Mouse (Mus musculus): ENCODE measurements around the gene Fam129b. TPM values are rescaled to one million over a fixed set of nuclear protein-coding genes. Genes with fewer than 3 reads are reported as not detected.
A peak's percentile ranks its signal among the peaks of the same experiment; 100 is the strongest.

Fam129b gene
- polyA plus RNA-seq, 1 experiment from 2014 or later = 13.8 TPM

- no peak overlapping the region for H3K4me2 ChIP-seq (ENCODE audit: low read length)
- H3K4me1 ChIP-seq (ENCODE audit: control insufficient read depth, insufficient read depth, low read length) = no peaks in the 10 kb centered on the region; the same call in 1 of the 2 replicates
- 49% methylated on average over 5 of the region's 5 CpGs for WGBS
- no peak for ATAC-seq
- H3K9me3 ChIP-seq (replicated peaks; ENCODE audit: control insufficient read depth, low read length) = no peaks in the 10 kb centered on the region
- 0 out of 2 replicates have a peak, but pooled peaks cover 2% of the 10 kb centered on the region for H3K27me3 ChIP-seq (replicated peaks; ENCODE audit: control insufficient read depth, insufficient read depth, low read length)
- no peak for DNase-seq (ENCODE audit: low spot score)
- no peak overlapping the region for H3K9ac ChIP-seq (ENCODE audit: low read length)
- H3K27ac ChIP-seq (ENCODE audit: low read depth, low read length) = no peak overlapping the region
- H3K4me3 ChIP-seq (ENCODE audit: low read depth, low read length) = no peak overlapping the region
- no peaks in the 10 kb centered on the region for H3K36me3 ChIP-seq (ENCODE audit: control insufficient read depth, insufficient read depth, low read length)
Measured at GRCm38 (mm10) chr2:32855790-32856465, 20.0 kb upstream of the Fam129b start.

GRCm38 (mm10) chr2:32857584-32857983 is 18.3 kb upstream of the Fam129b start:
- Histone ChIP-seq H3K4me2 (ENCODE audit: low read length) (no peak overlapping the region), H3K4me1 (ENCODE audit: control insufficient read depth, insufficient read depth, low read length) (no peaks in the 10 kb centered on the region), H3K27me3 (replicated peaks; ENCODE audit: control insufficient read depth, insufficient read depth, low read length) (no peaks in the 10 kb centered on the region), H3K4me3 (ENCODE audit: low read depth, low read length) (no peak overlapping the region), H3K9ac (ENCODE audit: low read length) (no peak overlapping the region), H3K36me3 (ENCODE audit: control insufficient read depth, insufficient read depth, low read length) (no peaks in the 10 kb centered on the region), H3K9me3 (replicated peaks; ENCODE audit: control insufficient read depth, low read length) (no peaks in the 10 kb centered on the region), H3K27ac (ENCODE audit: low read depth, low read length) (no peak overlapping the region)
- WGBS = 1% methylated on average over 7 of the region's 7 CpGs
- ATAC-seq (peak; percentile 59; the same call in 1 of the 2 replicates), DNase-seq (ENCODE audit: low spot score) (peak; percentile 91)

GRCm38 (mm10) chr2:32859010-32859621 is 16.8 kb upstream of the Fam129b start:
- ATAC-seq (peak; percentile 70), DNase-seq (ENCODE audit: low spot score) (peak; percentile 68)
- Histone ChIP-seq H3K27ac (ENCODE audit: low read depth, low read length) (no peak overlapping the region), H3K4me3 (ENCODE audit: low read depth, low read length) (no peak overlapping the region), H3K4me2 (ENCODE audit: low read length) (no peak overlapping the region), H3K9me3 (replicated peaks; ENCODE audit: control insufficient read depth, low read length) (no peaks in the 10 kb centered on the region), H3K4me1 (ENCODE audit: control insufficient read depth, insufficient read depth, low read length) (no peaks in the 10 kb centered on the region), H3K9ac (ENCODE audit: low read length) (no peak overlapping the region), H3K36me3 (ENCODE audit: control insufficient read depth, insufficient read depth, low read length) (no peaks in the 10 kb centered on the region), H3K27me3 (replicated peaks; ENCODE audit: control insufficient read depth, insufficient read depth, low read length) (no peaks in the 10 kb centered on the region)
- WGBS = 46% methylated on average over 10 of the region's 10 CpGs

- Histone ChIP-seq H3K9ac (ENCODE audit: low read length) (no peak overlapping the region), H3K4me2 (ENCODE audit: low read length) (no peak overlapping the region), H3K27ac (ENCODE audit: low read depth, low read length) (no peak overlapping the region), H3K4me1 (ENCODE audit: control insufficient read depth, insufficient read depth, low read length) (no peaks in the 10 kb centered on the region), H3K4me3 (ENCODE audit: low read depth, low read length) (no peak overlapping the region), H3K9me3 (replicated peaks; ENCODE audit: control insufficient read depth, low read length) (no peaks in the 10 kb centered on the region), H3K36me3 (ENCODE audit: control insufficient read depth, insufficient read depth, low read length) (no peaks in the 10 kb centered on the region), H3K27me3 (replicated peaks; ENCODE audit: control insufficient read depth, insufficient read depth, low read length) (no peaks in the 10 kb centered on the region)
- WGBS = 80% methylated on average over 5 of the region's 5 CpGs
- no peak for DNase-seq (ENCODE audit: low spot score)
- ATAC-seq = no peak
Measured at GRCm38 (mm10) chr2:32859622-32860012, 16.3 kb upstream of the Fam129b start.

- Histone ChIP-seq H3K36me3 (ENCODE audit: control insufficient read depth, insufficient read depth, low read length) (no peaks in the 10 kb centered on the region), H3K9me3 (replicated peaks; ENCODE audit: control insufficient read depth, low read length) (no peaks in the 10 kb centered on the region), H3K4me1 (ENCODE audit: control insufficient read depth, insufficient read depth, low read length) (no peaks in the 10 kb centered on the region), H3K9ac (ENCODE audit: low read length) (no peak overlapping the region), H3K27ac (ENCODE audit: low read depth, low read length) (no peak overlapping the region), H3K4me3 (ENCODE audit: low read depth, low read length) (no peak overlapping the region), H3K27me3 (replicated peaks; ENCODE audit: control insufficient read depth, insufficient read depth, low read length) (no peaks in the 10 kb centered on the region), H3K4me2 (ENCODE audit: low read length) (no peak overlapping the region)
- ATAC-seq = no peak
- 76% methylated on average over 8 of the region's 8 CpGs for WGBS
- DNase-seq (ENCODE audit: low spot score) = no peak
Measured at GRCm38 (mm10) chr2:32860799-32861198, 15.1 kb upstream of the Fam129b start.

- DNase-seq (ENCODE audit: low spot score) (no peak), ATAC-seq (no peak)
- H3K27me3 ChIP-seq (replicated peaks; ENCODE audit: control insufficient read depth, insufficient read depth, low read length) = no peaks in the 10 kb centered on the region
- H3K9me3 ChIP-seq (replicated peaks; ENCODE audit: control insufficient read depth, low read length) = no peaks in the 10 kb centered on the region
- no peaks in the 10 kb centered on the region for H3K36me3 ChIP-seq (ENCODE audit: control insufficient read depth, insufficient read depth, low read length)
- no peak overlapping the region for H3K4me3 ChIP-seq (ENCODE audit: low read depth, low read length)
- H3K27ac ChIP-seq (ENCODE audit: low read depth, low read length) = no peak overlapping the region
- WGBS = 94% methylated on average over 3 of the region's 3 CpGs
- H3K4me2 ChIP-seq (ENCODE audit: low read length) = no peak overlapping the region
- no peak overlapping the region for H3K9ac ChIP-seq (ENCODE audit: low read length)
- no peaks in the 10 kb centered on the region for H3K4me1 ChIP-seq (ENCODE audit: control insufficient read depth, insufficient read depth, low read length)
Measured at GRCm38 (mm10) chr2:32863317-32863716, 12.6 kb upstream of the Fam129b start.

- DNase-seq (ENCODE audit: low spot score) (peak; percentile 73), ATAC-seq (no peak)
- no peak overlapping the region for H3K4me3 ChIP-seq (ENCODE audit: low read depth, low read length)
- no peaks in the 10 kb centered on the region for H3K4me1 ChIP-seq (ENCODE audit: control insufficient read depth, insufficient read depth, low read length)
- no peaks in the 10 kb centered on the region for H3K9me3 ChIP-seq (replicated peaks; ENCODE audit: control insufficient read depth, low read length)
- no peaks in the 10 kb centered on the region for H3K27me3 ChIP-seq (replicated peaks; ENCODE audit: control insufficient read depth, insufficient read depth, low read length)
- no peaks in the 10 kb centered on the region for H3K36me3 ChIP-seq (ENCODE audit: control insufficient read depth, insufficient read depth, low read length)
- H3K4me2 ChIP-seq (ENCODE audit: low read length) = no peak overlapping the region
- WGBS = 65% methylated on average over 2 of the region's 2 CpGs
- no peak overlapping the region for H3K27ac ChIP-seq (ENCODE audit: low read depth, low read length)
- H3K9ac ChIP-seq (ENCODE audit: low read length) = no peak overlapping the region
Measured at GRCm38 (mm10) chr2:32864755-32865154, 11.2 kb upstream of the Fam129b start.

- H3K27ac ChIP-seq (ENCODE audit: low read depth, low read length) = no peak overlapping the region
- no peaks in the 10 kb centered on the region for H3K27me3 ChIP-seq (replicated peaks; ENCODE audit: control insufficient read depth, insufficient read depth, low read length)
- no peak for ATAC-seq
- H3K36me3 ChIP-seq (ENCODE audit: control insufficient read depth, insufficient read depth, low read length) = no peaks in the 10 kb centered on the region
- H3K9me3 ChIP-seq (replicated peaks; ENCODE audit: control insufficient read depth, low read length) = no peaks in the 10 kb centered on the region
- no peak for DNase-seq (ENCODE audit: low spot score)
- WGBS = 80% methylated on average over 4 of the region's 4 CpGs
- no peak overlapping the region for H3K4me3 ChIP-seq (ENCODE audit: low read depth, low read length)
- H3K4me2 ChIP-seq (ENCODE audit: low read length) = no peak overlapping the region
- no peak overlapping the region for H3K9ac ChIP-seq (ENCODE audit: low read length)
- no peaks in the 10 kb centered on the region for H3K4me1 ChIP-seq (ENCODE audit: control insufficient read depth, insufficient read depth, low read length)
Measured at GRCm38 (mm10) chr2:32867354-32867753, 8.6 kb upstream of the Fam129b start.

GRCm38 (mm10) chr2:32869721-32870274 is 6.1 kb upstream of the Fam129b start:
- no peak overlapping the region for H3K4me2 ChIP-seq (ENCODE audit: low read length)
- H3K27ac ChIP-seq (ENCODE audit: low read depth, low read length) = no peak overlapping the region
- DNase-seq (ENCODE audit: low spot score) (no peak), ATAC-seq (no peak)
- WGBS = 64% methylated on average over 6 of the region's 6 CpGs
- H3K36me3 ChIP-seq (ENCODE audit: control insufficient read depth, insufficient read depth, low read length) = no peaks in the 10 kb centered on the region
- no peak overlapping the region for H3K4me3 ChIP-seq (ENCODE audit: low read depth, low read length)
- H3K9ac ChIP-seq (ENCODE audit: low read length) = no peak overlapping the region
- H3K9me3 ChIP-seq (replicated peaks; ENCODE audit: control insufficient read depth, low read length) = no peaks in the 10 kb centered on the region
- H3K27me3 ChIP-seq (replicated peaks; ENCODE audit: control insufficient read depth, insufficient read depth, low read length) = no peaks in the 10 kb centered on the region
- no peaks in the 10 kb centered on the region for H3K4me1 ChIP-seq (ENCODE audit: control insufficient read depth, insufficient read depth, low read length)

All from forebrain, embryonic 14.5 days (tissue).